Mouse (Mus musculus) MEL (cell line): ENCODE data around the gene Txndc8. TPM values are rescaled to one million over a fixed set of nuclear protein-coding genes. Genes with fewer than 3 reads are reported as not detected.

Experiments used
- DNase-seq: peaks from one replicate; pipeline ENCODE4 v3.0.0; 2011; ENCODE audit warnings: low read depth, low spot score
- H3K27ac ChIP-seq: 2 replicates; pipeline ENCODE4 v1.5.1; 2012; ENCODE audit warnings: low read depth, mild to moderate bottlenecking, control low read depth, low read length, moderate library complexity; ENCODE audit not compliant: control insufficient read depth
- H3K27me3 ChIP-seq, 2 experiments: fragments of 150-350 bp in 1 of 2; sonication (generic) in 1 of 2; 2 replicates each; pipeline ENCODE4 v1.6.1; 2012; ENCODE audit warnings: low read length in 2 of 2, mild to moderate bottlenecking in 2 of 2, improper control_type of control experiment in 1 of 2, moderate library complexity in 1 of 2; ENCODE audit not compliant: insufficient read depth in 2 of 2, control insufficient read depth in 1 of 2
- H3K36me3 ChIP-seq, 2 experiments: 2 replicates each; pipeline ENCODE4 v1.6.1; 2012 to 2014; ENCODE audit warnings: low read length in 2 of 2, improper control_type of control experiment in 1 of 2, inconsistent platforms in 1 of 2, mild to moderate bottlenecking in 1 of 2; ENCODE audit not compliant: insufficient read depth in 2 of 2, control insufficient read depth in 1 of 2
- H3K4me1 ChIP-seq, 2 experiments: fragments of 150-350 bp in 1 of 2; sonication (generic) in 1 of 2; 2 replicates each; pipeline ENCODE4 v1.6.1; 2012; ENCODE audit warnings: low read length in 2 of 2, improper control_type of control experiment in 1 of 2, mild to moderate bottlenecking in 1 of 2; ENCODE audit not compliant: insufficient read depth in 2 of 2, control insufficient read depth in 1 of 2
- H3K4me3 ChIP-seq, 2 experiments: fragments of 150-350 bp in 1 of 2; sonication (generic) in 1 of 2; 2 replicates each; pipeline ENCODE4 v1.5.1; 2012; ENCODE audit warnings: low read depth in 2 of 2, low read length in 2 of 2, mild to moderate bottlenecking in 2 of 2, moderate library complexity in 2 of 2, control low read depth in 1 of 2, improper control_type of control experiment in 1 of 2; ENCODE audit not compliant: control insufficient read depth in 1 of 2, insufficient read depth in 1 of 2
- H3K79me2 ChIP-seq: 2 replicates; pipeline ENCODE4 v1.6.1; 2012; ENCODE audit warnings: mild to moderate bottlenecking, low read length, moderate library complexity; ENCODE audit not compliant: control insufficient read depth, poor library complexity, insufficient read depth
- H3K9ac ChIP-seq: 2 replicates; pipeline ENCODE4 v1.6.1; 2012; ENCODE audit warnings: low read depth, mild to moderate bottlenecking, control low read depth, low read length, moderate library complexity; ENCODE audit not compliant: control insufficient read depth, poor library complexity, severe bottlenecking
- H3K9me3 ChIP-seq: fragments of 150-350 bp; sonication (generic); replicated peaks from 2 replicates; pipeline ENCODE4 v1.6.1; 2012; ENCODE audit warnings: mild to moderate bottlenecking, low read length, improper control_type of control experiment, moderate library complexity; ENCODE audit not compliant: insufficient read depth
- BHLHE40 ChIP-seq: IDR thresholded peaks from 2 replicates; pipeline ENCODE4 v1.6.1; 2012; ENCODE audit warnings: low read depth, mild to moderate bottlenecking, inconsistent platforms, low read length, improper control_type of control experiment, borderline replicate concordance
- CHD1 ChIP-seq: IDR thresholded peaks from 2 replicates; pipeline ENCODE4 v1.6.1; 2012; ENCODE audit warnings: low read depth, mild to moderate bottlenecking, inconsistent platforms, low read length, improper control_type of control experiment
- CTCF ChIP-seq, 3 experiments: IDR thresholded peaks in 2 of 3; conservative IDR thresholded peaks in 1 of 3; 2 replicates each; pipeline ENCODE4 v1.5.1; 2011 to 2012; ENCODE audit warnings: low read length in 3 of 3, low read depth in 2 of 3, mild to moderate bottlenecking in 2 of 3, improper control_type of control experiment in 1 of 3, inconsistent platforms in 1 of 3, mixed read lengths in 1 of 3, moderate library complexity in 1 of 3; ENCODE audit not compliant: control insufficient read depth in 1 of 3, insufficient read depth in 1 of 3, poor library complexity in 1 of 3, severe bottlenecking in 1 of 3
- E2F4 ChIP-seq: IDR thresholded peaks from 2 replicates; pipeline ENCODE4 v1.6.1; 2011; ENCODE audit warnings: low read depth, low read length, improper control_type of control experiment, borderline replicate concordance
- ELF1 ChIP-seq: IDR thresholded peaks from 2 replicates; pipeline ENCODE4 v1.6.1; 2014; ENCODE audit warnings: low read depth, mild to moderate bottlenecking, inconsistent platforms, low read length, improper control_type of control experiment, moderate library complexity
- ETS1 ChIP-seq: IDR thresholded peaks from 2 replicates; pipeline ENCODE4 v1.6.1; 2012; ENCODE audit warnings: low read depth, mild to moderate bottlenecking, inconsistent platforms, low read length, improper control_type of control experiment, moderate library complexity
- GATA1 ChIP-seq: IDR thresholded peaks from 2 replicates; pipeline ENCODE4 v1.6.1; 2011; ENCODE audit warnings: low read depth, low read length, improper control_type of control experiment
- HCFC1 ChIP-seq: IDR thresholded peaks from 2 replicates; pipeline ENCODE4 v1.6.1; 2012; ENCODE audit warnings: low read depth, mild to moderate bottlenecking, inconsistent platforms, low read length, improper control_type of control experiment, moderate library complexity
- KAT2A ChIP-seq: conservative IDR thresholded peaks from 2 replicates; pipeline ENCODE4 v1.6.1; 2012; ENCODE audit warnings: low read depth, low read length, improper control_type of control experiment, inconsistent platforms
- MAFK ChIP-seq: IDR thresholded peaks from 2 replicates; pipeline ENCODE4 v1.6.1; 2011; ENCODE audit warnings: low read depth, mild to moderate bottlenecking, low read length, improper control_type of control experiment, borderline replicate concordance
- MAZ ChIP-seq: IDR thresholded peaks from 2 replicates; pipeline ENCODE4 v1.6.1; 2012; ENCODE audit warnings: low read depth, mild to moderate bottlenecking, inconsistent platforms, low read length, improper control_type of control experiment
- MEF2A ChIP-seq: IDR thresholded peaks from 2 replicates; pipeline ENCODE4 v1.6.1; 2014; ENCODE audit warnings: low read depth, mild to moderate bottlenecking, inconsistent platforms, low read length, improper control_type of control experiment; ENCODE audit not compliant: poor library complexity, insufficient replicate concordance, severe bottlenecking; ENCODE audit errors: extremely low read depth
- MXI1 ChIP-seq: IDR thresholded peaks from 2 replicates; pipeline ENCODE4 v1.6.1; 2011; ENCODE audit warnings: mild to moderate bottlenecking, low read depth, low read length, improper control_type of control experiment
- MYB ChIP-seq: IDR thresholded peaks from 2 replicates; pipeline ENCODE4 v1.6.1; 2011; ENCODE audit warnings: mild to moderate bottlenecking, low read depth, low read length, improper control_type of control experiment
- MYC ChIP-seq: IDR thresholded peaks from 2 replicates; pipeline ENCODE4 v1.6.1; 2011; ENCODE audit warnings: low read depth, mild to moderate bottlenecking, low read length, improper control_type of control experiment, moderate library complexity
- POLR2A ChIP-seq, 2 experiments: IDR thresholded peaks; 2 replicates each; pipeline ENCODE4 v1.6.1; 2011 to 2012; ENCODE audit warnings: low read length in 2 of 2, mild to moderate bottlenecking in 2 of 2, control low read depth in 1 of 2, improper control_type of control experiment in 1 of 2, low read depth in 1 of 2, moderate library complexity in 1 of 2; ENCODE audit not compliant: control insufficient read depth in 1 of 2, insufficient read depth in 1 of 2, poor library complexity in 1 of 2
- POLR2AphosphoS5 ChIP-seq: IDR thresholded peaks from 2 replicates; pipeline ENCODE4 v1.6.1; 2012; ENCODE audit warnings: low read depth, borderline replicate concordance, mild to moderate bottlenecking, inconsistent platforms, low read length, moderate library complexity, mixed read lengths
- RAD21 ChIP-seq: IDR thresholded peaks from 2 replicates; pipeline ENCODE4 v1.6.1; 2011; ENCODE audit warnings: mild to moderate bottlenecking, low read depth, low read length, improper control_type of control experiment
- SIN3A ChIP-seq: IDR thresholded peaks from 2 replicates; pipeline ENCODE4 v1.6.1; 2012; ENCODE audit warnings: low read length, improper control_type of control experiment, inconsistent platforms
- TCF12 ChIP-seq: IDR thresholded peaks from 2 replicates; pipeline ENCODE4 v1.6.1; 2014; ENCODE audit warnings: low read depth, mild to moderate bottlenecking, inconsistent platforms, low read length, improper control_type of control experiment, moderate library complexity
- UBTF ChIP-seq: IDR thresholded peaks from 2 replicates; pipeline ENCODE4 v1.6.1; 2012; ENCODE audit warnings: low read depth, mild to moderate bottlenecking, inconsistent platforms, low read length, improper control_type of control experiment, moderate library complexity, borderline replicate concordance; ENCODE audit not compliant: insufficient read depth
- USF2 ChIP-seq, 2 experiments: IDR thresholded peaks; 2 replicates each; pipeline ENCODE4 v1.6.1; 2011 to 2012; ENCODE audit warnings: improper control_type of control experiment in 2 of 2, low read length in 2 of 2, borderline replicate concordance in 1 of 2, inconsistent platforms in 1 of 2, low read depth in 1 of 2, mild to moderate bottlenecking in 1 of 2; ENCODE audit not compliant: insufficient read depth in 1 of 2
- ZC3H11A ChIP-seq: IDR thresholded peaks from 2 replicates; pipeline ENCODE4 v1.6.1; 2012; ENCODE audit warnings: low read depth, mild to moderate bottlenecking, inconsistent platforms, low read length, improper control_type of control experiment
- ZKSCAN1 ChIP-seq: IDR thresholded peaks from 2 replicates; pipeline ENCODE4 v1.6.1; 2012; ENCODE audit warnings: low read depth, mild to moderate bottlenecking, inconsistent platforms, low read length, improper control_type of control experiment, moderate library complexity
- ZMIZ1 ChIP-seq: IDR thresholded peaks from 2 replicates; pipeline ENCODE4 v1.6.1; 2012; ENCODE audit warnings: low read depth, mild to moderate bottlenecking, inconsistent platforms, low read length, improper control_type of control experiment, moderate library complexity
- ZNF384 ChIP-seq: IDR thresholded peaks from 2 replicates; pipeline ENCODE4 v1.6.1; 2012; ENCODE audit warnings: low read depth, mild to moderate bottlenecking, inconsistent platforms, low read length, improper control_type of control experiment
- polyA plus RNA-seq, 2 experiments: library from polyadenylated mRNA; stranded (reverse) in 1 of 2; unstranded in 1 of 2; fragments of >175 nt in 1 of 2; fragments of >200 nt in 1 of 2; gene quantifications; 2 replicates each; pipeline versions ENCODE4 v1.2.1 to v1.2.4; 2012; ENCODE audit warnings: low replicate concordance in 2 of 2, low read depth in 1 of 2; ENCODE audit not compliant: insufficient read length in 2 of 2, insufficient read depth in 1 of 2, missing spikeins in 1 of 2
- total RNA-seq: library from RNA; depleted of rRNA; stranded (reverse); fragments of 300-350 nt; gene quantifications from 2 replicates; pipeline ENCODE4 v1.2.3, GENCODE M21; 2012

The Txndc8 gene
- total and polyA plus RNA-seq, 3 experiments: not detected

DNA sequence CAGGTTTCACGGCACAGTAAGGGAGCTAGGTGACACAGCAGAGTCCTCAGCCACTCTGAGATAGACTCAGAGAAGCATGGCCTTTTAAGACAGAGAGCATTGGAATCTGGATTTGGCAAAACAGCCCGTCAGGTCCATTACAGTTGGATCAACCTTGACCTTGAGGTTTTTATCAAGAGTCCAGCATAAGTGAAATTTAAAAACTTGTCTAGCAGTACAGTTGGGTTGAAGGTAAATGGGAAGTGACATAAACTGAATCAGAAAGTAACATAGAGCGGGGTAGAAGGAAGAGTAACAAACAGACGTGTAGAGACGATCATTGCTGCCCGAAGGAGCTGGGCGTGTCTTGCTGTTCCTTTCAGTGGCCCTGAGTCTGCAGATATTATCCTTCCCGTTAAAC, 49.9 kb downstream of the Txndc8 start:
- Histone ChIP-seq H3K27ac (peak overlapping the region; percentile 37), H3K27me3 (no peaks in the 10 kb centered on the region), H3K79me2 (peaks cover 22% of the 10 kb centered on the region), H3K4me3 (peak overlapping the region; percentile 62 to 77), H3K9me3 (no peaks in the 10 kb centered on the region), H3K9ac (peak overlapping the region; percentile 88), H3K4me1 (peaks cover 0 to 8% of the 10 kb centered on the region in 2 experiments; a peak in 2 of 4 replicates), H3K36me3 (peaks cover 0 to 2% of the 10 kb centered on the region in 2 experiments; a peak in 1 of 4 replicates)
- TF ChIP-seq MXI1 (peak; percentile 67), ZNF384 (no peak), GATA1 (no peak), MEF2A (no peak), HCFC1 (no peak), ELF1 (no peak), ZMIZ1 (no peak), CHD1 (no peak), CTCF (IDR thresholded peaks at IDR 0.05 in 2 of 3, conservative IDR thresholded peaks at IDR 0.05 in 1 of 3; ENCODE audit: control insufficient read depth in 1 of 3, insufficient read depth in 1 of 3, low read depth in 2 of 3, low read length in 3 of 3, poor library complexity in 1 of 3, severe bottlenecking in 1 of 3) (no peak), BHLHE40 (no peak), RAD21 (no peak), KAT2A (no peak), MAZ (no peak), POLR2A (IDR thresholded peaks at IDR 0.05; ENCODE audit: control insufficient read depth in 1 of 2, insufficient read depth in 1 of 2, low read depth in 1 of 2, low read length in 2 of 2, poor library complexity in 1 of 2) (peak in 1 of 2 experiments; percentile 44; a peak in 2 of 4 replicates), MYB (no peak), POLR2AphosphoS5 (no peak), MAFK (no peak), UBTF (no peak), USF2 (IDR thresholded peaks at IDR 0.05; ENCODE audit: borderline replicate concordance in 1 of 2, insufficient read depth in 1 of 2, low read depth in 1 of 2, low read length in 2 of 2) (no peak), ETS1 (no peak), ZKSCAN1 (no peak), TCF12 (no peak), SIN3A (peak; percentile 35; the same call in 1 of the 2 replicates), E2F4 (no peak), MYC (0 out of 2 replicates have a peak, but pooled peaks have one; percentile 22), ZC3H11A (no peak)
- peak; percentile 75 for DNase-seq
